Mouse (Mus musculus) spleen, adult 2 months (tissue): ENCODE measurements around the gene Ptprc. TPM values are rescaled to one million over a fixed set of nuclear protein-coding genes. Genes with fewer than 3 reads are reported as not detected.

Experiments
- DNase-seq, 2 experiments: peaks; one replicate each; pipeline versions ENCODE4 v3.0.0 to v3.0.0-alpha.2; 2012 to 2021; ENCODE audit warnings: low spot score in 2 of 2, low read depth in 1 of 2
- H3K27ac ChIP-seq: fragments of 200-500 bp; 2 replicates; pipeline ENCODE4 v1.5.1; 2012; ENCODE audit warnings: low read length, inconsistent platforms; ENCODE audit not compliant: insufficient read depth
- H3K27me3 ChIP-seq: fragments of 200-500 bp; 2 replicates; pipeline ENCODE4 v1.6.1; 2012; ENCODE audit warnings: mild to moderate bottlenecking, moderate library complexity, low read length, inconsistent platforms; ENCODE audit not compliant: control insufficient read depth, insufficient read depth
- H3K36me3 ChIP-seq: fragments of 200-500 bp; 2 replicates; pipeline ENCODE4 v1.6.1; 2012; ENCODE audit warnings: mild to moderate bottlenecking, low read length, inconsistent platforms; ENCODE audit not compliant: control insufficient read depth, insufficient read depth
- H3K4me1 ChIP-seq: fragments of 200-500 bp; 2 replicates; pipeline ENCODE4 v1.6.1; 2011; ENCODE audit warnings: inconsistent platforms; ENCODE audit not compliant: control insufficient read depth, insufficient read depth, insufficient read length
- H3K4me3 ChIP-seq: fragments of 200-500 bp; 2 replicates; pipeline ENCODE4 v1.5.1; 2011; ENCODE audit warnings: mild to moderate bottlenecking, inconsistent platforms; ENCODE audit not compliant: insufficient read depth, insufficient read length; ENCODE audit errors: extremely low read depth
- CTCF ChIP-seq: fragments of 200-500 bp; IDR thresholded peaks from 2 replicates; pipeline ENCODE4 v1.5.1; 2011; ENCODE audit warnings: mild to moderate bottlenecking, inconsistent platforms; ENCODE audit not compliant: insufficient read depth, insufficient read length, insufficient replicate concordance; ENCODE audit errors: extremely low read depth
- POLR2A ChIP-seq: fragments of 200-500 bp; IDR thresholded peaks from 2 replicates; pipeline ENCODE4 v1.6.1; 2011; ENCODE audit warnings: low read depth, low read length, inconsistent platforms
- WGBS: fragments of 180-500 bp; shearing (Covaris S2); methylation state at CpG from one replicate; pipeline ENCODE4 v1.1.7; 2018; 5-methylcytosine and 5-hydroxymethylcytosine counted together
- polyA plus RNA-seq: library from polyadenylated mRNA; depleted of rRNA; stranded (reverse); fragments of >200 nt; gene quantifications from 2 replicates; pipeline ENCODE4 v1.2.3, GENCODE M21; 2012

The Ptprc gene
- polyA plus RNA-seq, 1 experiment: 239 TPM

- TF ChIP-seq CTCF (no peak), POLR2A (no peak)
- no peak for DNase-seq
- 70% methylated on average over 4 of the region's 4 CpGs for WGBS
- no peak overlapping the region for H3K4me3 ChIP-seq
- H3K27ac ChIP-seq: no peak overlapping the region; the same call in 1 of the 2 replicates
- H3K36me3 ChIP-seq: no peaks in the 10 kb centered on the region
- peaks cover 16% of the 10 kb centered on the region; the same call in 1 of the 2 replicates for H3K4me1 ChIP-seq
- no peaks in the 10 kb centered on the region for H3K27me3 ChIP-seq
These were observed 12.6 kb upstream of the Ptprc start for GRCm38 (mm10) chr1:138188131-138188530.

GRCm38 (mm10) chr1:138185904-138186303 is 10.4 kb upstream of the Ptprc start:
- Histone ChIP-seq H3K27me3 (no peaks in the 10 kb centered on the region), H3K36me3 (no peaks in the 10 kb centered on the region), H3K27ac (no peak overlapping the region), H3K4me3 (no peak overlapping the region), H3K4me1 (peaks cover 6% of the 10 kb centered on the region; the same call in 1 of the 2 replicates)
- 49% methylated on average over 4 of the region's 4 CpGs for WGBS
- no peak for TF ChIP-seq POLR2A
- no peak for TF ChIP-seq CTCF
- DNase-seq: no peak

- no peak for TF ChIP-seq POLR2A
- no peak overlapping the region for H3K4me3 ChIP-seq
- H3K4me1 ChIP-seq: peaks cover 11% of the 10 kb centered on the region
- DNase-seq: no peak
- H3K27ac ChIP-seq: no peak overlapping the region
- H3K36me3 ChIP-seq: no peaks in the 10 kb centered on the region
- no peaks in the 10 kb centered on the region for H3K27me3 ChIP-seq
These were observed 4.6 kb upstream of the Ptprc start for GRCm38 (mm10) chr1:138180081-138180480.

GRCm38 (mm10) chr1:138174705-138175492 is 609 bp downstream of the Ptprc start:
- TF ChIP-seq POLR2A (peak; percentile 75; the same call in 1 of the 2 replicates), CTCF (no peak)
- WGBS: 7% methylated on average over 9 of the region's 9 CpGs
- Histone ChIP-seq H3K27me3 (no peaks in the 10 kb centered on the region), H3K4me3 (peak overlapping the region; percentile 72), H3K36me3 (peaks cover 11% of the 10 kb centered on the region), H3K27ac (peak overlapping the region; percentile 98), H3K4me1 (peaks cover 13% of the 10 kb centered on the region)
- DNase-seq: peak in 1 of 2 experiments; percentile 79

GRCm38 (mm10) chr1:138174143-138174542 is 1.4 kb downstream of the Ptprc start:
- Histone ChIP-seq H3K4me1 (peaks cover 13% of the 10 kb centered on the region), H3K4me3 (peak overlapping the region; percentile 72), H3K36me3 (peaks cover 11% of the 10 kb centered on the region), H3K27me3 (no peaks in the 10 kb centered on the region), H3K27ac (peak overlapping the region; percentile 98)
- TF ChIP-seq POLR2A (no peak), CTCF (no peak)
- no peak for DNase-seq
- WGBS: 9% methylated on average over 4 of the region's 4 CpGs

- H3K27me3 ChIP-seq: no peaks in the 10 kb centered on the region
- WGBS: 13% methylated on average over 6 of the region's 6 CpGs
- H3K4me3 ChIP-seq: peak overlapping the region; percentile 72
- H3K4me1 ChIP-seq: peaks cover 11% of the 10 kb centered on the region
- DNase-seq: no peak
- H3K27ac ChIP-seq: peak overlapping the region; percentile 98
- H3K36me3 ChIP-seq: peaks cover 11% of the 10 kb centered on the region
- TF ChIP-seq POLR2A (no peak), CTCF (no peak)
These were observed 1.8 kb downstream of the Ptprc start for GRCm38 (mm10) chr1:138173669-138174068.

GRCm38 (mm10) chr1:138172547-138172946 is 3.0 kb downstream of the Ptprc start:
- peaks cover 13% of the 10 kb centered on the region for H3K36me3 ChIP-seq
- no peak for TF ChIP-seq CTCF
- no peak for TF ChIP-seq POLR2A
- no peaks in the 10 kb centered on the region for H3K27me3 ChIP-seq
- DNase-seq: no peak
- peak overlapping the region; percentile 59 for H3K4me3 ChIP-seq
- 13% methylated on average over 3 of the region's 3 CpGs for WGBS
- peaks cover 13% of the 10 kb centered on the region for H3K4me1 ChIP-seq
- peak overlapping the region; percentile 87; the same call in 1 of the 2 replicates for H3K27ac ChIP-seq
